Mouse (Mus musculus) thymus, adult 2 months (tissue): ENCODE results near the gene Trip11.

ENCODE experiments used
- CTCF ChIP-seq: fragments of 200-500 bp; IDR thresholded peaks from 2 replicates; pipeline ENCODE4 v1.5.1; 2012; ENCODE audit warnings: mild to moderate bottlenecking, control low read depth, low read length, moderate library complexity, borderline replicate concordance; ENCODE audit not compliant: control insufficient read depth, poor library complexity, insufficient read depth; ENCODE audit errors: extremely low read depth
- POLR2A ChIP-seq: fragments of 200-500 bp; IDR thresholded peaks from 2 replicates; pipeline ENCODE4 v1.6.1; 2012; ENCODE audit warnings: mild to moderate bottlenecking, low read length, control low read depth, moderate library complexity; ENCODE audit not compliant: control insufficient read depth, poor library complexity, insufficient read depth; ENCODE audit errors: extremely low read depth

- TF ChIP-seq POLR2A (no peak), CTCF (no peak)
These were observed 105.7 kb downstream of the Trip11 start for GRCm38 (mm10) chr12:101807400-101807799.
